Mouse (Mus musculus) midbrain, embryonic 10.5 days (tissue): Measurements from ENCODE around the gene Atp5g2. TPM values are rescaled to one million over a fixed set of nuclear protein-coding genes. Genes with fewer than 3 reads are reported as not detected.
"Not testable (repeated sequence)": the region's sequence is repeated elsewhere in the genome, so short reads cannot be mapped to it uniquely, and the experiment has no call there.

ENCODE experiments used
- DNase-seq: peaks from one replicate; pipeline ENCODE4 v3.0.0-alpha.2; 2017; ENCODE audit warnings: low spot score
- H3K27ac ChIP-seq: fragments of 300-500 bp; sonication (generic); replicated peaks from 2 replicates; pipeline ENCODE4 v1.5.1; 2016; ENCODE audit warnings: mild to moderate bottlenecking
- H3K27me3 ChIP-seq: fragments of 300-500 bp; sonication (generic); 2 replicates; pipeline ENCODE4 v1.6.1; 2016; ENCODE audit warnings: low read depth, mild to moderate bottlenecking; ENCODE audit not compliant: poor library complexity, severe bottlenecking
- H3K36me3 ChIP-seq: fragments of 300-500 bp; sonication (generic); 2 replicates; pipeline ENCODE4 v1.6.1; 2016; ENCODE audit warnings: mild to moderate bottlenecking, moderate library complexity
- H3K4me1 ChIP-seq: fragments of 300-500 bp; sonication (generic); 2 replicates; pipeline ENCODE4 v1.6.1; 2016
- H3K4me3 ChIP-seq: fragments of 300-500 bp; sonication (generic); 2 replicates; pipeline ENCODE4 v1.5.1; 2016; ENCODE audit warnings: mild to moderate bottlenecking, moderate library complexity
- H3K9me3 ChIP-seq: fragments of 300-500 bp; sonication (generic); replicated peaks from 2 replicates; pipeline ENCODE4 v1.6.1; 2016; ENCODE audit warnings: mild to moderate bottlenecking
- WGBS: fragments of 180-500 bp; shearing (Covaris S2); methylation state at CpG from one replicate; pipeline ENCODE4 v1.1.7; 2016; 5-methylcytosine and 5-hydroxymethylcytosine counted together
- polyA plus RNA-seq: library from polyadenylated mRNA; unstranded; fragments of >200 nt; fragmentation: Nextera tagmentation; extraction: Ambion mirVana; gene quantifications from 2 replicates; pipeline ENCODE4 v1.2.1, GENCODE M21; 2016

Gene Atp5g2
- polyA plus RNA-seq, 1 experiment from 2014 or later, result 73.7 TPM

GRCm38 (mm10) chr15:102657926-102658381, 14.2 kb downstream of the Atp5g2 start:
- 92% methylated on average over 3 of the region's 3 CpGs for WGBS
- no peaks in the 10 kb centered on the region for H3K9me3 ChIP-seq
- peaks cover 34% of the 10 kb centered on the region for H3K36me3 ChIP-seq
- H3K27ac ChIP-seq, result no peak overlapping the region
- H3K4me1 ChIP-seq, result peaks cover 12% of the 10 kb centered on the region
- H3K4me3 ChIP-seq, result no peak overlapping the region
- DNase-seq, result no peak
- H3K27me3 ChIP-seq, result no peaks in the 10 kb centered on the region

- Histone ChIP-seq H3K9me3 (no peaks in the 10 kb centered on the region), H3K4me3 (no peak overlapping the region), H3K4me1 (peaks cover 12% of the 10 kb centered on the region), H3K36me3 (peaks cover 22% of the 10 kb centered on the region), H3K27me3 (no peaks in the 10 kb centered on the region), H3K27ac (peak overlapping the region; percentile 60)
- DNase-seq, result no peak
- 26% methylated on average over 4 of the region's 4 CpGs for WGBS
Observed at GRCm38 (mm10) chr15:102656658-102657057, 15.5 kb downstream of the Atp5g2 start.

- DNase-seq, H3K4me1 ChIP-seq, H3K36me3 ChIP-seq, H3K4me3 ChIP-seq, H3K27me3 ChIP-seq, H3K27ac ChIP-seq, H3K9me3 ChIP-seq: not testable (repeated sequence)
- 85% methylated on average over 9 of the region's 9 CpGs for WGBS
Observed at GRCm38 (mm10) chr15:102651928-102652660, 20.1 kb downstream of the Atp5g2 start.

GRCm38 (mm10) chr15:102651107-102651506, 21.0 kb downstream of the Atp5g2 start:
- no peaks in the 10 kb centered on the region for H3K36me3 ChIP-seq
- WGBS, result 89% methylated on average over 3 of the region's 3 CpGs
- H3K4me3 ChIP-seq, result no peak overlapping the region
- no peaks in the 10 kb centered on the region for H3K9me3 ChIP-seq
- H3K27me3 ChIP-seq, result no peaks in the 10 kb centered on the region
- no peak overlapping the region for H3K27ac ChIP-seq
- no peak for DNase-seq
- H3K4me1 ChIP-seq, result no peaks in the 10 kb centered on the region; the same call in 1 of the 2 replicates

GRCm38 (mm10) chr15:102635817-102636216, 36.3 kb downstream of the Atp5g2 start:
- Histone ChIP-seq H3K9me3 (no peaks in the 10 kb centered on the region), H3K4me1 (no peaks in the 10 kb centered on the region), H3K36me3 (no peaks in the 10 kb centered on the region), H3K27ac (no peak overlapping the region), H3K4me3 (no peak overlapping the region), H3K27me3 (no peaks in the 10 kb centered on the region)
- no peak for DNase-seq
- WGBS, result 88% methylated on average over 3 of the region's 3 CpGs

GRCm38 (mm10) chr15:102634684-102635083, 37.5 kb downstream of the Atp5g2 start:
- DNase-seq, result no peak
- WGBS, result 93% methylated on average over 8 of the region's 8 CpGs
- H3K9me3 ChIP-seq, result no peaks in the 10 kb centered on the region
- H3K27me3 ChIP-seq, result no peaks in the 10 kb centered on the region
- H3K27ac ChIP-seq, result no peak overlapping the region
- H3K4me1 ChIP-seq, result no peaks in the 10 kb centered on the region
- no peaks in the 10 kb centered on the region for H3K36me3 ChIP-seq
- H3K4me3 ChIP-seq, result no peak overlapping the region

- 0% methylated on average over 18 of the region's 18 CpGs for whole genome bisulfite sequencing
- DNase-seq, result no peak
- H3K9me3 ChIP-seq, result no peaks in the 10 kb centered on the region
Observed at GRCm38 (mm10) chr15:102625687-102626055, 46.5 kb downstream of the Atp5g2 start.

GRCm38 (mm10) chr15:102624970-102625686, 47.0 kb downstream of the Atp5g2 start, which contains the start of the genes Gm28047 and Atf7:
TSS of gene Gm28047 (minus strand) at chr15:102625067.
TSS of gene Atf7 (minus strand) at chr15:102625464.
- no peaks in the 10 kb centered on the region for H3K9me3 ChIP-seq
- H3K27me3 ChIP-seq, result no peaks in the 10 kb centered on the region
- peaks cover 23% of the 10 kb centered on the region for H3K4me1 ChIP-seq
- 0 out of 2 replicates have a peak, but pooled peaks cover 4% of the 10 kb centered on the region for H3K36me3 ChIP-seq
- peak within 1 kb of the TSS; percentile 98 for H3K27ac ChIP-seq
- peak within 1 kb of the TSS; percentile 76 for H3K4me3 ChIP-seq
- peak; percentile 99 for DNase-seq
- WGBS, result under 1% methylated on average over 51 of the region's 51 CpGs

More at GRCm38 (mm10) chr15:102625687-102626055, 46.5 kb downstream of the Atp5g2 start:
- H3K27ac ChIP-seq, result peak overlapping the region; percentile 98
- peak overlapping the region; percentile 76 for H3K4me3 ChIP-seq
- H3K27me3 ChIP-seq, result no peaks in the 10 kb centered on the region
- peaks cover 23% of the 10 kb centered on the region for H3K4me1 ChIP-seq
- 0 out of 2 replicates have a peak, but pooled peaks cover 3% of the 10 kb centered on the region for H3K36me3 ChIP-seq

GRCm38 (mm10) chr15:102624291-102624969, 47.7 kb downstream of the Atp5g2 start:
- Histone ChIP-seq H3K4me1 (peaks cover 23% of the 10 kb centered on the region), H3K27ac (peak overlapping the region; percentile 98), H3K9me3 (no peaks in the 10 kb centered on the region), H3K36me3 (0 out of 2 replicates have a peak, but pooled peaks cover 6% of the 10 kb centered on the region), H3K4me3 (peak overlapping the region; percentile 76), H3K27me3 (no peaks in the 10 kb centered on the region)
- 9% methylated on average over 17 of the region's 17 CpGs for WGBS
- peak; percentile 14 for DNase-seq

- Histone ChIP-seq H3K36me3 (0 out of 2 replicates have a peak, but pooled peaks cover 7% of the 10 kb centered on the region), H3K9me3 (no peaks in the 10 kb centered on the region), H3K4me1 (peaks cover 23% of the 10 kb centered on the region), H3K27ac (no peak overlapping the region), H3K4me3 (no peak overlapping the region), H3K27me3 (no peaks in the 10 kb centered on the region)
- WGBS, result 92% methylated on average over 3 of the region's 3 CpGs
- no peak for DNase-seq
Observed at GRCm38 (mm10) chr15:102623121-102623520, 49.0 kb downstream of the Atp5g2 start.

- no peaks in the 10 kb centered on the region for H3K27me3 ChIP-seq
- DNase-seq, result no peak
- H3K27ac ChIP-seq, result no peak overlapping the region
- 0 out of 2 replicates have a peak, but pooled peaks cover 7% of the 10 kb centered on the region for H3K36me3 ChIP-seq
- no peak overlapping the region for H3K4me3 ChIP-seq
- no peaks in the 10 kb centered on the region for H3K9me3 ChIP-seq
- H3K4me1 ChIP-seq, result peaks cover 23% of the 10 kb centered on the region
Observed at GRCm38 (mm10) chr15:102622536-102622935, 49.6 kb downstream of the Atp5g2 start.

GRCm38 (mm10) chr15:102620765-102621164, 51.4 kb downstream of the Atp5g2 start:
- 0 out of 2 replicates have a peak, but pooled peaks cover 7% of the 10 kb centered on the region for H3K36me3 ChIP-seq
- peaks cover 17% of the 10 kb centered on the region for H3K4me1 ChIP-seq
- no peak for DNase-seq
- no peaks in the 10 kb centered on the region for H3K9me3 ChIP-seq
- no peaks in the 10 kb centered on the region for H3K27me3 ChIP-seq
- WGBS, result 94% methylated on average over 1 of the region's 1 CpGs
- H3K27ac ChIP-seq, result no peak overlapping the region
- no peak overlapping the region for H3K4me3 ChIP-seq
